Mouse (Mus musculus) gastrocnemius, postnatal 36 days (tissue): ENCODE measurements around the gene Rps6ka1. TPM values are rescaled to one million over a fixed set of nuclear protein-coding genes. Genes with fewer than 3 reads are reported as not detected.

Experiments used
- DNase-seq, 2 experiments: peaks; one replicate each; pipeline ENCODE4 v3.0.0; 2022
- intact Hi-C: fragments of 180-260 bp; cut with DNase I; formaldehyde crosslinking; loops from one replicate; pipeline ENCODE4 v1.15.1; 2025
- total RNA-seq, 2 experiments: library from RNA; stranded (reverse); gene quantifications; 2 replicates each; pipeline ENCODE4 v1.2.3; 2021

Gene Rps6ka1
- total RNA-seq, 2 experiments from 2014 or later, result 4.9 to 6.1 TPM

GRCm38 (mm10) chr4:133899241-133899800 is 11.7 kb upstream of the Rps6ka1 start:
- DNase-seq, result no peak

GRCm38 (mm10) chr4:133898151-133898550 is 10.6 kb upstream of the Rps6ka1 start:
- intact Hi-C loops, result no loop called here
- no peak for DNase-seq

More at GRCm38 (mm10) chr4:133899241-133899800, 11.7 kb upstream of the Rps6ka1 start:
- intact Hi-C loops, result no loop called here

- intact Hi-C loops, result no loop called here
- DNase-seq, result no peak
Measured at GRCm38 (mm10) chr4:133897431-133897891, 9.9 kb upstream of the Rps6ka1 start.

- no peak for DNase-seq
- intact Hi-C loops, result no loop called here
Measured at GRCm38 (mm10) chr4:133896984-133897383, 9.4 kb upstream of the Rps6ka1 start.

GRCm38 (mm10) chr4:133896002-133896401 is 8.4 kb upstream of the Rps6ka1 start:
- DNase-seq, result no peak
- intact Hi-C loops, result no loop called here

GRCm38 (mm10) chr4:133887249-133887648 is 348 bp downstream of the Rps6ka1 start:
- DNase-seq, result no peak
- intact Hi-C loops, result no loop called here

- DNase-seq, result no peak
- intact Hi-C loops, result no loop called here
Measured at GRCm38 (mm10) chr4:133885991-133886501, 1.6 kb downstream of the Rps6ka1 start.

GRCm38 (mm10) chr4:133885331-133885730 is 2.3 kb downstream of the Rps6ka1 start:
- intact Hi-C loops, result no loop called here
- DNase-seq, result no peak

- DNase-seq, result no peak
- intact Hi-C loops, result no loop called here
Measured at GRCm38 (mm10) chr4:133884888-133885287, 2.7 kb downstream of the Rps6ka1 start.

GRCm38 (mm10) chr4:133884127-133884753 is 3.4 kb downstream of the Rps6ka1 start:
- intact Hi-C loops, result no loop called here

GRCm38 (mm10) chr4:133881851-133882250 is 5.7 kb downstream of the Rps6ka1 start:
- DNase-seq, result no peak
- intact Hi-C loops, result no loop called here

More at GRCm38 (mm10) chr4:133884127-133884753, 3.4 kb downstream of the Rps6ka1 start:
- no peak for DNase-seq

- no peak for DNase-seq
- intact Hi-C loops, result no loop called here
Measured at GRCm38 (mm10) chr4:133881399-133881798, 6.2 kb downstream of the Rps6ka1 start.

GRCm38 (mm10) chr4:133879145-133879902 is 8.3 kb downstream of the Rps6ka1 start:
- intact Hi-C loops, result no loop called here
- DNase-seq, result no peak

GRCm38 (mm10) chr4:133877850-133878755 is 9.5 kb downstream of the Rps6ka1 start:
- intact Hi-C loops, result no loop called here
- DNase-seq, result no peak

- DNase-seq, result no peak
- intact Hi-C loops, result no loop called here
Measured at GRCm38 (mm10) chr4:133874865-133875517, 12.6 kb downstream of the Rps6ka1 start.

- intact Hi-C loops, result no loop called here
- no peak for DNase-seq
Measured at GRCm38 (mm10) chr4:133873926-133874864, 13.4 kb downstream of the Rps6ka1 start.

GRCm38 (mm10) chr4:133873431-133873851 is 14.2 kb downstream of the Rps6ka1 start:
- DNase-seq, result no peak
- intact Hi-C loops, result no loop called here

- peak in 1 of 2 experiments; percentile 20 for DNase-seq
- intact Hi-C loops, result no loop called here
Measured at GRCm38 (mm10) chr4:133872812-133873300, 14.7 kb downstream of the Rps6ka1 start.
